Mouse (Mus musculus) intestine, embryonic 14.5 days (tissue): ENCODE data around the gene Man2a2. TPM values are rescaled to one million over a fixed set of nuclear protein-coding genes. Genes with fewer than 3 reads are reported as not detected.

Source experiments
- ATAC-seq: fragments of 200-750 bp; cut with Nextera tagmentation; replicated peaks from 2 replicates; pipeline ENCODE4 v1.8.0; 2017; ENCODE audit warnings: low read depth, moderate number of reproducible peaks, moderate TSS enrichment, moderate library complexity; ENCODE audit not compliant: low FRiP score, low TSS enrichment
- DNase-seq: peaks from one replicate; pipeline ENCODE4 v3.0.0-alpha.2; 2018; ENCODE audit warnings: low spot score
- H3K27ac ChIP-seq: fragments of 300-500 bp; sonication (generic); 2 replicates; pipeline ENCODE4 v1.5.1; 2014; ENCODE audit warnings: low read depth, mild to moderate bottlenecking, control low read depth
- H3K27me3 ChIP-seq: fragments of 300-500 bp; sonication (generic); replicated peaks from 2 replicates; pipeline ENCODE4 v1.6.1; 2014; ENCODE audit warnings: low read length, control low read depth; ENCODE audit not compliant: control insufficient read depth, insufficient read depth
- H3K36me3 ChIP-seq: fragments of 300-500 bp; sonication (generic); 2 replicates; pipeline ENCODE4 v1.6.1; 2014; ENCODE audit warnings: low read length, control low read depth; ENCODE audit not compliant: control insufficient read depth, insufficient read depth
- H3K4me1 ChIP-seq: fragments of 300-500 bp; sonication (generic); replicated peaks from 2 replicates; pipeline ENCODE4 v1.6.1; 2014; ENCODE audit warnings: low read length, control low read depth, mixed read lengths; ENCODE audit not compliant: control insufficient read depth, insufficient read depth
- H3K4me2 ChIP-seq: fragments of 300-500 bp; sonication (generic); 2 replicates; pipeline ENCODE4 v1.6.1; 2014; ENCODE audit warnings: low read length
- H3K4me3 ChIP-seq: fragments of 300-500 bp; sonication (generic); 2 replicates; pipeline ENCODE4 v1.5.1; 2014; ENCODE audit warnings: low read depth, low read length, control low read depth, mixed read lengths
- H3K9ac ChIP-seq: fragments of 300-500 bp; sonication (generic); 2 replicates; pipeline ENCODE4 v1.6.1; 2014; ENCODE audit warnings: mild to moderate bottlenecking, low read length
- H3K9me3 ChIP-seq: fragments of 300-500 bp; sonication (generic); 2 replicates; pipeline ENCODE4 v1.6.1; 2016; ENCODE audit warnings: low read length, control low read depth; ENCODE audit not compliant: control insufficient read depth
- WGBS: fragments of 180-500 bp; shearing (Covaris S2); extraction: QIAGEN DNeasy Blood & Tissue Kit; methylation state at CpG from one replicate; pipeline ENCODE4 v1.1.7; 2014; 5-methylcytosine and 5-hydroxymethylcytosine counted together
- polyA plus RNA-seq: library from polyadenylated mRNA; unstranded; fragments of >200 nt; fragmentation: Nextera tagmentation; extraction: Ambion mirVana; gene quantifications from 2 replicates; pipeline ENCODE4 v1.2.1, GENCODE M21; 2014

Gene Man2a2
- polyA plus RNA-seq, 1 experiment from 2014 or later, result 17.4 TPM

DNA sequence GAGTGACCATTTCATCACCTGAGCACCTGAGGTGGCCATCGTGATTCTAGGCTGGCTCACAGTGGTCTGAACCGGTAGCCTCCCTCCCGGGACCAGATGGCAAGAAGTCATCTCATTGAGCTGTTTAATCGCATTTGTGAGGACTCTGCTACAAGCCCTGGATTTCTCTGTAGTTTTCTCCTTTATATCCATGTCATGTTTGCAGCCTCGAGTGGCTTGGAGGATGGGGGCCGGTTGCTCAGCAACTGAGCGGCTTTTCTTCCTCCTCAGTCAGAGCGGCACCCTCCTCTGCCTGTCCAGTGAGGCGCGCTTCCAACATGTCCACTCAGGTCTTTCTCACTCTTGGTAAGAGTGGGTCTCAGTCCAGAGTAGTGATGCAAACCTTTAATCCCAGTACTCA, 5.0 kb upstream of the Man2a2 start:
- 82% methylated on average over 10 of the region's 10 CpGs for WGBS
- no peak overlapping the region for H3K4me2 ChIP-seq

DNA sequence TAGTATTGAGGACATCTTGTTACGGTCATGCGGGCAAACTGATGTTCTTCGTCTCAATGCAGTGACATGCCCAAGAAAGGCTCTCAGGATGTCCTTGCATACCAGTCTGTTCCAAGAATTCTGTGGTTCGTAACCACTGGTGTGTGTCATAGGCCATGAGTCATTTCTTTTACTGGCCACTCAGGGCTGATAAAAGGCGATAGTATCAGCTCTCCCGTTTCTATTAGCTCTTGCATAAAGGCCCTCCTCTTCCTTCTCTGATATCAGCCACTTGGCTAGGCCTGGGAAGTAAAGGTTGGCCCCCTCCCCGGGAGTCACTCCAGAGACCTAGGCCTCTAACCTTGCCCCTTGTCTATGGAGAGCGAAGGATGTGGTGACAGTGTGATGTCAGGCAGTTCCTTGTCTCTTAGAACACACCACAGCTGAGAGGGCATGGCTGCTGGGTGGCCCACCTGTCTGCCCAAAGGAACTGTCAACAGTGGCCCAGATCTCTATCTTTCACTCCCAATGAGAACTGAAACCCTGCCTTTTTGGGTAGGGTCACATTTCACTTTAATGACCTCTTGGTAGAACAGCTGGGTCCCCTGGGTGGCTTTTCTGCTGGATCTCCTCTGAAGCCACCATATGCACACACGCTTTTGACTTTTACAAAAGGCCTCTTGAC, 4.3 kb upstream of the Man2a2 start:
- no peak overlapping the region for H3K4me3 ChIP-seq
- H3K9ac ChIP-seq, result no peak overlapping the region
- 76% methylated on average over 9 of the region's 9 CpGs for WGBS
- no peak overlapping the region for H3K27ac ChIP-seq
- no peaks in the 10 kb centered on the region for H3K36me3 ChIP-seq
- H3K9me3 ChIP-seq, result no peaks in the 10 kb centered on the region
- 0 out of 2 replicates have a peak, but pooled peaks cover 3% of the 10 kb centered on the region for H3K4me1 ChIP-seq
- H3K27me3 ChIP-seq, result no peaks in the 10 kb centered on the region
- no peak overlapping the region for H3K4me2 ChIP-seq
- ATAC-seq, result no peak
- DNase-seq, result no peak

More for the DNA sequence above, 5.0 kb upstream of the Man2a2 start:
- Histone ChIP-seq H3K27ac (no peak overlapping the region), H3K4me1 (0 out of 2 replicates have a peak, but pooled peaks cover 3% of the 10 kb centered on the region), H3K9ac (no peak overlapping the region), H3K4me3 (no peak overlapping the region), H3K36me3 (no peaks in the 10 kb centered on the region), H3K9me3 (no peaks in the 10 kb centered on the region), H3K27me3 (no peaks in the 10 kb centered on the region)
- DNase-seq (no peak), ATAC-seq (no peak)

DNA sequence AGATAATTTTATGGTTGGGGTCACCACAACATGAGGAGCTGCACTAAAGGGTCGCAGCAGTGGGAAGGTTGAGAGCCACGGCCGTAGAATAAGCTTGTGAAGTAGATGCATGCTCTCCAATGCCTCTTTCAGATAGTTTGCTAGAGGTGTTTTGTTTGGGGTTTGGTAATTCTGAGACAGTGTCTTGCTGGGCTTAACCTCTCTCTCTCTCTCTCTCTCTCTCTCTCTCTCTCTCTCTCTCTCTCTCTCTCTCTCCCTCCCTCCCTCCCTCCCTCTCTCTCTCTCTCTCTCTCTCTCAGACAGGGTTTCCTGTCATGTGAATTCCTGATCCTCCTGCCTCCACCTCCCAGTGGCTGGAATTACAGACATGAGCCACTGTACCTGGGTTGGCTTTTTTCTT, 3.6 kb upstream of the Man2a2 start:
- no peak overlapping the region for H3K27ac ChIP-seq
- no peaks in the 10 kb centered on the region for H3K36me3 ChIP-seq
- H3K4me2 ChIP-seq, result no peak overlapping the region
- ATAC-seq (no peak), DNase-seq (no peak)
- H3K4me1 ChIP-seq, result peaks cover 9% of the 10 kb centered on the region
- H3K4me3 ChIP-seq, result no peak overlapping the region
- H3K27me3 ChIP-seq, result no peaks in the 10 kb centered on the region
- 90% methylated on average over 3 of the region's 3 CpGs for WGBS
- no peaks in the 10 kb centered on the region for H3K9me3 ChIP-seq
- H3K9ac ChIP-seq, result no peak overlapping the region

DNA sequence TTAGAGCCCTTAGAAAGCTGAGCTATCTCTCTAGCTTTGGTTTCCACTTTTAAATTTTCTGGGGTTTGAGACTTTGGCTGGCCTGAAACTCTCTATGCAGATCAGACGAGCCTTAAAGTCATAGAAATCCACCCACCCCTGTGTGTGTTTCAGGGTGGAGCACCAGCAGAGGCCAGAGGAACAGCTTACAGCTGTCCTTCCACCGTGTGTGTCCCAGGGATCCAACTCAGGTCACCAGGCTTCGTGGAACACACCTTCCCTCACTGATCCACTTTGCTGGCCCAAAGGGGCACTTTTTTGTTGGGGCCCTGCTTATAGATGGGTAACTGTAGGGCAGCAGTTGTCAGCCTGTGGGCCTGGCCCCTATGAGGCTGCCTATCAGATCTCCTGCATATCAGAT, 3.1 kb upstream of the Man2a2 start:
- Histone ChIP-seq H3K36me3 (no peaks in the 10 kb centered on the region), H3K27me3 (no peaks in the 10 kb centered on the region), H3K4me3 (no peak overlapping the region), H3K4me1 (peaks cover 12% of the 10 kb centered on the region), H3K9me3 (no peaks in the 10 kb centered on the region), H3K9ac (no peak overlapping the region), H3K4me2 (no peak overlapping the region), H3K27ac (no peak overlapping the region)
- no peak for ATAC-seq
- no peak for DNase-seq
- WGBS, result 67% methylated on average over 3 of the region's 3 CpGs

DNA sequence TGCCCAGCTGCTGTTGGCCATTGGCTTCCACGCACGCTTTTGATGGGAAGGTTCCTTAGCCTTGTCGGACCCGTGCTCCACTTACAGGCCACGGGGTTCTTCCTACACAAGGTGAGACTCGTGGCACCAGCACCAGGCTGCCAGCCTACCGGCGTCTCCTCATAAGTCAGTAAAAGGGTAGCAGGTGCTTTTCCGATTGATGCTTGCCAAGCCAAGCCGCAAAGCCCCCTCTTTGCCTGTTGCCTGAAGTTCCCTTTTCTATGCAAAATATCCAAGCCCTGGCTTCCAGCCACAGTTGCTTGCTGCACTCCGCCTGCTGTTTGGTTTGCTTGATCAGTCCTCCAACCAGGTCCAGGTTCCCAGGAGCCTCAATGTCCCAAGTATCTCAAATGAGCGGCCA, 2.7 kb upstream of the Man2a2 start:
- Histone ChIP-seq H3K4me3 (no peak overlapping the region), H3K4me2 (no peak overlapping the region), H3K4me1 (peaks cover 12% of the 10 kb centered on the region), H3K36me3 (no peaks in the 10 kb centered on the region), H3K9me3 (no peaks in the 10 kb centered on the region), H3K27me3 (no peaks in the 10 kb centered on the region), H3K27ac (no peak overlapping the region), H3K9ac (no peak overlapping the region)
- DNase-seq (no peak), ATAC-seq (no peak)
- WGBS, result 84% methylated on average over 12 of the region's 12 CpGs

DNA sequence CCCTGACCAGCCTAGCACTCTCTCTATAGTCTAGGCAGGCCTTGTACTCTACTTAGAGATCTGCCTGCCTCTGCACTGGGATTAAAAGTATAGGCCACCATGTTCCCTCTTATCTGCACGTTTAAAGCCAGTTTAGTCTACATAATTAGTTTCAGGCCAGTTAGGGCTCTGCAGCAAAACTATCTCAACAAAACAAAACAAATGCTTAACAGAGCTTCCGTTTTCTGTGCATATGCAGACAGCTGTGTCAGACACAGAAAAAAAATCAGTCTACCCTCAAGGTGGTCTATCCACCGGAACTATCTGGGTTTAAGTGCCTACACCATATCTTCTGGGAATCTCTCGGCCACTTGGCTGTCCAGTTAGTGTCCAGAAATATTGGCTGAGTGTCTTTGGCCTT, 2.2 kb upstream of the Man2a2 start:
- Histone ChIP-seq H3K36me3 (peaks cover 2% of the 10 kb centered on the region; the same call in 1 of the 2 replicates), H3K4me1 (peaks cover 12% of the 10 kb centered on the region), H3K27me3 (no peaks in the 10 kb centered on the region), H3K9ac (no peak overlapping the region), H3K4me2 (no peak overlapping the region), H3K27ac (no peak overlapping the region), H3K4me3 (no peak overlapping the region), H3K9me3 (no peaks in the 10 kb centered on the region)
- WGBS, result 74% methylated on average over 4 of the region's 4 CpGs
- DNase-seq, result no peak
- no peak for ATAC-seq

DNA sequence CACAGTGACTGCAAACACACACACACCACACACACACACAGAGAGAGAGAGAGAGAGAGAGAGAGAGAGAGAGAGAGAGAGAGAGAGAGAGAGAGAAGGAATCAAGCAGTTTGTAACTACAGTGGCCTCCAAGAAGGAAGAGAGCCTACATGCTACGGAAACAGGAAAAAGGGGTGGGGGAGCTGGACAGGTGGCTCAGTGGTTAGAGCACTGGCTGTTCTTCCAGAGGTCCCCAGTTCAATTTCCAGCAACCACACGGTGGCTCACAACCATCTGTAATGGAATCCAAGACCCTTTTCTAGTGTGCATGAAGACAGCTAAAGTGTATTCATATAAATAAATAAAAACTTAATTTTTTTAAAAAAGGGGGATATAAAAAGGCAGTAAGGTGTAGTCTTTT, 1.5 kb upstream of the Man2a2 start:
- Histone ChIP-seq H3K4me2 (no peak overlapping the region), H3K36me3 (peaks cover 9% of the 10 kb centered on the region), H3K9ac (no peak overlapping the region), H3K9me3 (no peaks in the 10 kb centered on the region), H3K27me3 (no peaks in the 10 kb centered on the region), H3K4me3 (no peak overlapping the region), H3K4me1 (peaks cover 12% of the 10 kb centered on the region), H3K27ac (no peak overlapping the region)
- DNase-seq (no peak), ATAC-seq (no peak)
- WGBS, result 52% methylated on average over 2 of the region's 2 CpGs

DNA sequence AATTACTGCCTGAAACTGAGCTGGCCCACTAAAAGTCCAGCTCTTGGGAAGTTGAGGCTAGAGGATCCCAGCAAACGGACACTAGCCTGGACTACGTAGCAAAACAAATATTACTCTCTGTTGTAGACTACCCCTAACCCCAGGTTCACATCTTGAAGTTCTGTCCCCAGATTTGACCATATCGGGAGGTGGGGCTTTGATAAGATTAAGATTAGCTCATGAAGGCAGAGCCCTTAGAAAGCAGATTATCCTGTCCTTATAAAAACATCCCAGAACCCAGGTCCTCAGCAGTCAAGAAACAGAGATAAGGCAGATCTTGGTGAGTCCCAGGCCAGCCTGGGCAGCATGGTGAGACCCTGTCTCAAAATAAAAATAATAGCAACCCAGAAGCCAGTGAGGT, 991 bp upstream of the Man2a2 start:
- Histone ChIP-seq H3K4me3 (no peak overlapping the region), H3K9me3 (no peaks in the 10 kb centered on the region), H3K27me3 (no peaks in the 10 kb centered on the region), H3K36me3 (peaks cover 14% of the 10 kb centered on the region), H3K4me1 (peaks cover 12% of the 10 kb centered on the region), H3K9ac (no peak overlapping the region), H3K27ac (no peak overlapping the region), H3K4me2 (no peak overlapping the region)
- DNase-seq (no peak), ATAC-seq (no peak)
- 81% methylated on average over 3 of the region's 3 CpGs for WGBS

DNA sequence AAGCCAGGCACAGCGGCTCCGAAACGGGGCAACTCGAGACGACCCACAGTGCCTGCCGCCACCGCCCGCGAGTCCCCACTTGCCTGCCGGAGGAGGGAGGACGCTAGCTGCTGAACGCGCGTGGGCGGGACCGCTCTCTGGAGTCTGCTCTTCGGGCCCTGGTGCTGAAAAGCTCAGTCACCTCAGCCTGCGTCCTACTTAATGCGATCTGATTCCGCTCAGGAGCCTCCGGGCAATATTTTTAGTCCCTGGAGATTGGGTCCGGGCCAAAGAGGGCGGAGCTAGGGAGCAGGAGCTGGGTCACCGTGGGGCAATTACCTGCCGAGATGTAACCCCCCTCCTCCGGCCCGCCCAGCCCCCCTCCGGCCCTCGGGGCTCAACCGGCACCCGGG, 530 bp downstream of the Man2a2 start:
- no peaks in the 10 kb centered on the region for H3K9me3 ChIP-seq

More for the DNA sequence above, 530 bp downstream of the Man2a2 start:
- peak overlapping the region; percentile 80 for H3K9ac ChIP-seq
- peak overlapping the region; percentile 89 for H3K4me3 ChIP-seq
- ATAC-seq (peak; percentile 37), DNase-seq (peak; percentile 86)
- H3K4me2 ChIP-seq, result peak overlapping the region; percentile 71
- H3K27me3 ChIP-seq, result no peaks in the 10 kb centered on the region
- peak overlapping the region; percentile 80 for H3K27ac ChIP-seq
- whole genome bisulfite sequencing, result under 1% methylated on average over 31 of the region's 31 CpGs
- peaks cover 12% of the 10 kb centered on the region for H3K4me1 ChIP-seq
- H3K36me3 ChIP-seq, result peaks cover 29% of the 10 kb centered on the region
